Mouse (Mus musculus): Measurements from ENCODE around the gene Pilrb1. TPM values are rescaled to one million over a fixed set of nuclear protein-coding genes. Genes with fewer than 3 reads are reported as not detected.
"Not testable (repeated sequence)": the region's sequence is repeated elsewhere in the genome, so short reads cannot be mapped to it uniquely, and the experiment has no call there.

The Pilrb1 gene
- polyA plus RNA-seq, 1 experiment from 2014 or later = not detected

DNA sequence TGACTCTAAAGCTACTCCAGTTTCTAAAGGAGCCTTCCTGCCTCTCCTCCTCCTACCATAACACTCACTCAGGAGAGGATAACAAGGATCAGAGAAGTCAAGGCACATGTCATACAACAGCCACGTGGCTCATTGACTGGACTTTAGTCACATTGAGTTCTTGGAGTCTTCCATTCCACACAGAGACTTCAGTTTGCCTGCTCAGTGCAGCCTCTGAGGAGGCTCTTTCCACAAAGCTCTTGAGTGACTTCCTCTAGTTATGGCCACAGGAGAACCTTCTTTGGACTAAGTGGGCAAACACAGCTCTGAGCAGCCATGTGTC, 14.4 kb upstream of the Pilrb1 start:
- not testable (repeated sequence) for H3K9me3 ChIP-seq (ENCODE audit: control insufficient read depth, low read length); H3K4me2 ChIP-seq (ENCODE audit: low read length); H3K9ac ChIP-seq (ENCODE audit: low read depth, low read length); ATAC-seq; H3K27ac ChIP-seq (ENCODE audit: low read depth, low read length); H3K4me3 ChIP-seq (ENCODE audit: low read length); H3K4me1 ChIP-seq (ENCODE audit: control insufficient read depth, insufficient read depth, low read depth, low read length); H3K36me3 ChIP-seq (ENCODE audit: control insufficient read depth, insufficient read depth, low read length); H3K27me3 ChIP-seq (replicated peaks; ENCODE audit: control insufficient read depth, insufficient read depth, low read length)
- WGBS = 43% methylated on average over 1 of the region's 1 CpGs

DNA sequence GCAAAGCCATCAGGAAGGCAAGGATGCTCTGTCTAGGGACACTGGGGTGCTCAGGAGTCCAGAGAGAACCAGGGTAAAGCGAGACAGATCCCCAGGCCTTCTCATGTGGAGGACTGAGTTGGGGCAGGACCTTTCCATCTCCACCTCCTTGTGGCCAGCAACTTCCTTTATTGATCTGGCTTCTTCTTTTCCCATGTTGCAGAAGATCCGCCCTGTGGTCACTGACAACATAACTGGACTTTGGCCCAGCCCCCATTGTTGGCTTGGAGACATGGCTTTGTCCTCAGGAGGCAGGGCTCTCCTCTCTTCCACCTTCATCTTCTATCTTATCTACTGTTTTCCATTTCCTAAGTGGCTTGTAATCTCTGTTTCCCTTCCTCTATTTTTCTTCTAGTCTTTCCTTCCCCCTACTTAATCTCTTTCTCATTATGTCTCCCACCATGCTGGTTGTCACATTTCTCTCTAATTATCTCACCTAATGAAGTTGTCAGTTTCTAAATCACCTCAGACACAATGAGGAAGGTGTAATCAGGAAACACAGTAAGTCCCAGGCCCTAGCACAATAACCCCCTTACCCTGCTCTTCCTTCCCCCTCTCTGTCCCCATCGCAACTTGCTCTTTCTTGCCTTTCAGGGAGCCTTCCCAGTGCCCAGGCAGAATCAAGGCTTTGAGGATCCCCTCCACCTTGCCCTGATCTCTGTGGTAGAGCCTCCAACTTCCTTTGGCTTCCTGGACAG, 13.9 kb upstream of the Pilrb1 start, which contains the start of gene Pilrb2:
Pilrb2 (minus strand) TSS at position 172 of the 737 bp plus-strand sequence.
- not testable (repeated sequence) for H3K4me3 ChIP-seq (ENCODE audit: low read length); ATAC-seq
- WGBS = 85% methylated on average over 2 of the region's 3 CpGs

DNA sequence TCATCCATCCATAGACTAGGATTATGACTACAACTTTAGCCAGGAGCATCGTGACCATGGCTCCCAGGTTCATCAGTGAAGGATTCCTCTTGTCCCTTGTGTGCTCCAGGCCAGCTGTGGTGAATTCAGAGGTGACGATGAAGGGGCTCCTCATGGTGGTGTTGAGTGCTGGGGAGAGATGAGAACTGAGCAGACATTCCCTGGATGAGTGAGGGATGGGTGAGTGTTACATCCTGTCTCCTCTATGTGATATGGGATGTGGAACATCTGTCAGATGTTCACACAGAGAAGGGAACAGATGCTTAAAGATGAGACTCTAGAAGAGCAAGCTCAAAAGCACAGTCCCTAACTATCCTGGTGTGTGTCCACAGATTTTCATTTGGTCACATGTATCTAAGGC, 10.7 kb upstream of the Pilrb1 start:
- H3K4me1 ChIP-seq (ENCODE audit: control insufficient read depth, insufficient read depth, low read depth, low read length); H3K27me3 ChIP-seq (replicated peaks; ENCODE audit: control insufficient read depth, insufficient read depth, low read length); H3K36me3 ChIP-seq (ENCODE audit: control insufficient read depth, insufficient read depth, low read length); H3K9me3 ChIP-seq (ENCODE audit: control insufficient read depth, low read length); ATAC-seq; H3K27ac ChIP-seq (ENCODE audit: low read depth, low read length); H3K9ac ChIP-seq (ENCODE audit: low read depth, low read length); H3K4me2 ChIP-seq (ENCODE audit: low read length); H3K4me3 ChIP-seq (ENCODE audit: low read length): not testable (repeated sequence)
- 69% methylated on average over 2 of the region's 2 CpGs for WGBS

More for the DNA sequence above, 13.9 kb upstream of the Pilrb1 start, which contains the start of gene Pilrb2:
- not testable (repeated sequence) for H3K27me3 ChIP-seq (replicated peaks; ENCODE audit: control insufficient read depth, insufficient read depth, low read length); H3K9ac ChIP-seq (ENCODE audit: low read depth, low read length); H3K4me2 ChIP-seq (ENCODE audit: low read length); H3K4me1 ChIP-seq (ENCODE audit: control insufficient read depth, insufficient read depth, low read depth, low read length); H3K27ac ChIP-seq (ENCODE audit: low read depth, low read length); H3K9me3 ChIP-seq (ENCODE audit: control insufficient read depth, low read length); H3K36me3 ChIP-seq (ENCODE audit: control insufficient read depth, insufficient read depth, low read length)

DNA sequence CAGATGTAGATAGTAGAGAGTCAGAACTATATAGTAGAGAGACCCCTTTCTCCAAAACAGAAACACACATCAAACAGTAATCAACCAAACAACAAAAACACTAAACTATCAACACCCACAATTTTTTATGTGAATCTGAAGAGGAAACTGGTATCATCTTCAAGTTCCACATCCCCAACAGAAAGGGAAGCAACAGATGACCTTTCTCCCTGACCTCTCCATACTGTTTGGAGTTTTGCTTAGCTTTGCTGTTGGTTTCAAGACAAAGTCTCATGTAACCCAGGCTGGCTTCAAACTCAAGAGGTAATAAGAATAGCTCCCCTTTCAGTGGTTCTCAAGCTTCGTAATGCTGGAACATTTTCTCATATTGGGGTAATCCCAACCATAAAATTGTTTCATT, 6.1 kb upstream of the Pilrb1 start:
- not testable (repeated sequence) for H3K4me3 ChIP-seq (ENCODE audit: low read length); H3K27ac ChIP-seq (ENCODE audit: low read depth, low read length); H3K27me3 ChIP-seq (replicated peaks; ENCODE audit: control insufficient read depth, insufficient read depth, low read length); H3K9me3 ChIP-seq (ENCODE audit: control insufficient read depth, low read length); H3K9ac ChIP-seq (ENCODE audit: low read depth, low read length); H3K4me2 ChIP-seq (ENCODE audit: low read length); H3K36me3 ChIP-seq (ENCODE audit: control insufficient read depth, insufficient read depth, low read length); ATAC-seq; H3K4me1 ChIP-seq (ENCODE audit: control insufficient read depth, insufficient read depth, low read depth, low read length)
- 88% methylated on average over 1 of the region's 1 CpGs for WGBS

DNA sequence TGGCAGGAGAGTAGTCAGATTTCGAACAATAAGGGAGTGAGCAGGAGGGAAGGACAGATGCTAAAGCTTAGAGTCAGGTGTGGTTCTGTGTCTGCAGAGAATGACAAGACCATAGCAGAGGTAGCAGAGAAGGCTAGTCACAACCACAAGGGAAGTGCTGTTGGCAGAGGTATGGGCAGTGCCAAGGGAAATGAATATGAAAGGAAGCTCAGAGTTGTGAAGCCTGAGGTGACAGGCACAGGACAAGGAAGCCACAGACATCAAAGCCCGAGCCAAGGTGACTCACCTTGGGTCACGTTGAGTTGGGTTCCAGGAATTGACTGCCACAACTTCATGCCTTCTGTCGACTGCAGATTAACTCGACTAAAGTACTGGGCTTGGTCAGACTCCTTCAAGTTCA, 1.0 kb downstream of the Pilrb1 start:
- ATAC-seq; H3K4me2 ChIP-seq (ENCODE audit: low read length); H3K36me3 ChIP-seq (ENCODE audit: control insufficient read depth, insufficient read depth, low read length); H3K9ac ChIP-seq (ENCODE audit: low read depth, low read length); H3K4me1 ChIP-seq (ENCODE audit: control insufficient read depth, insufficient read depth, low read depth, low read length); H3K9me3 ChIP-seq (ENCODE audit: control insufficient read depth, low read length); H3K27ac ChIP-seq (ENCODE audit: low read depth, low read length); H3K4me3 ChIP-seq (ENCODE audit: low read length); H3K27me3 ChIP-seq (replicated peaks; ENCODE audit: control insufficient read depth, insufficient read depth, low read length): not testable (repeated sequence)
- WGBS = 84% methylated on average over 4 of the region's 5 CpGs

DNA sequence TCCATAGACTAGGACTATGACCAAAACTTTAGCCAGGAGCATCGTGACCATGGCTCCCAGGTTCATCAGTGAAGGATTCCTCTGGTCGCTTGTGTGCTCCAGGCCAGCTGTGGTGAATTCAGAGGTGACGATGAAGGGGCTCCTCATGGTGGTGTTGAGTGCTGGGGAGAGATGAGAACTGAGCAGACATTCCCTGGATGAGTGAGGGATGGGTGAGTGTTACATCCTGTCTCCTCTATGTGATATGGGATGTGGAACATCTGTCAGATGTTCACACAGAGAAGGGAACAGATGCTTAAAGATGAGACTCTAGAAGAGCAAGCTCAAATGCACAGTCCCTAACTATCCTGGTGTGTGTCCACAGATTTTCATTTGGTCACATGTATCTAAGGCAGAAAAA, 3.0 kb downstream of the Pilrb1 start:
- H3K36me3 ChIP-seq (ENCODE audit: control insufficient read depth, insufficient read depth, low read length); H3K27me3 ChIP-seq (replicated peaks; ENCODE audit: control insufficient read depth, insufficient read depth, low read length); H3K9ac ChIP-seq (ENCODE audit: low read depth, low read length); ATAC-seq; H3K27ac ChIP-seq (ENCODE audit: low read depth, low read length); H3K9me3 ChIP-seq (ENCODE audit: control insufficient read depth, low read length); H3K4me3 ChIP-seq (ENCODE audit: low read length); H3K4me1 ChIP-seq (ENCODE audit: control insufficient read depth, insufficient read depth, low read depth, low read length); H3K4me2 ChIP-seq (ENCODE audit: low read length): not testable (repeated sequence)
- 86% methylated on average over 3 of the region's 3 CpGs for WGBS

DNA sequence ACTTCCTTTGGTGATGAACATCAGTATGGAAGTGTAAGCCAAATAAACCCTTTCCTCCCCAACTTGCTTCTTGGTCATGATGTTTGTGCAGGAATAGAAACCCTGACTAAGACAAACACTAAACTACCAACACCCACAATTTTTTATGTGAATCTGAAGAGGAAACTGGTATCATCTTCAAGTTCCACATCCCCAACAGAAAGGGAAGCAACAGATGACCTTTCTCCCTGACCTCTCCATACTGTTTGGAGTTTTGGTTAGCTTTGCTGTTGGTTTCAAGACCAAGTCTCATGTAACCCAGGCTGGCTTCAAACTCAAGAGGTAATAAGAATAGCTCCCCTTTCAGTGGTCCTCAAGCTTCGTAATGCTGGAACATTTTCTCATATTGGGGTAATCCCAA, 7.6 kb downstream of the Pilrb1 start:
- H3K9me3 ChIP-seq (ENCODE audit: control insufficient read depth, low read length); H3K4me1 ChIP-seq (ENCODE audit: control insufficient read depth, insufficient read depth, low read depth, low read length); H3K27me3 ChIP-seq (replicated peaks; ENCODE audit: control insufficient read depth, insufficient read depth, low read length); H3K4me2 ChIP-seq (ENCODE audit: low read length); H3K9ac ChIP-seq (ENCODE audit: low read depth, low read length); H3K4me3 ChIP-seq (ENCODE audit: low read length); H3K36me3 ChIP-seq (ENCODE audit: control insufficient read depth, insufficient read depth, low read length); H3K27ac ChIP-seq (ENCODE audit: low read depth, low read length); ATAC-seq: not testable (repeated sequence)
- WGBS = 92% methylated on average over 1 of the region's 1 CpGs

DNA sequence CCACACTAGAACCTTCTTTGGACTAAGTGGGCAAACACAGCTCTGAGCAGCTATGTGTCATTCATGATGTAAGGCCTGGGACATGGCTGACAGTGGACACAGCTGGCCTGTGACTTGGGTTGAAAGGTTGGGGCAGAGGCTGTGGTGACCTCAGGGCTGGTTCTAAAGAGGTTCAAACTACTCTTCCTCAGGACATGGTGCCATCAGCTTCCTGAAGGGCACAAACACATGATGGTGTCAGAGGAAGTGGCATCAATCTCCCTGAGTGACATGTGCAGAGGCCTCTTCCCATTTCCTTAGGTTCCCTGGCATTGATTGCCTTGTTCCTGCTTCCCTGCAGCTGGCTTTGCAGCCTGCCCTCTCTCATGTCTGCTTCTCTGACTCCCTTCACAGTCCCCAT, 20.8 kb downstream of the Pilrb1 start:
- H3K27ac ChIP-seq (ENCODE audit: low read depth, low read length); H3K4me3 ChIP-seq (ENCODE audit: low read length); H3K27me3 ChIP-seq (replicated peaks; ENCODE audit: control insufficient read depth, insufficient read depth, low read length); H3K36me3 ChIP-seq (ENCODE audit: control insufficient read depth, insufficient read depth, low read length); H3K9me3 ChIP-seq (ENCODE audit: control insufficient read depth, low read length); H3K4me1 ChIP-seq (ENCODE audit: control insufficient read depth, insufficient read depth, low read depth, low read length); H3K4me2 ChIP-seq (ENCODE audit: low read length); H3K9ac ChIP-seq (ENCODE audit: low read depth, low read length); ATAC-seq: not testable (repeated sequence)

DNA sequence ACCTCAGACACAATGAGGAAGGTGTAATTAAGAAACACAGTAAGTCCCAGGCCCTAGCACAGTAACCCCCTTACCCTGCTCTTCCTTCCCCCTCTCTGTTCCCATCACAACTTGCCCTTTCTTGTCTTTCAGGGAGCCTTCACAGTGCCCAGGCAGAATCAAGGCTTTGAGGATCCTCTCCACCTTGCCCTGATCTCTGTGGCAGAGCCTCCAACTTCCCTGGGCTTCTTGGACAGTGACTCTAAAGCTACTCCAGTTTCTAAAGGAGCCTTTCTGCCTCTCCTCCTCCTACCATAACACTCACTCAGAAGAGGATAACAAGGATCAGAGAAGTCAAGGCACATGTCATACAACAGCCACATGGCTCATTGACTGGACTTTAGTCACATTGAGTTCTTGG, 21.3 kb downstream of the Pilrb1 start:
- Histone ChIP-seq H3K27me3 (replicated peaks; ENCODE audit: control insufficient read depth, insufficient read depth, low read length) (no peaks in the 10 kb centered on the region), H3K4me3 (ENCODE audit: low read length) (no peak overlapping the region), H3K27ac (ENCODE audit: low read depth, low read length) (no peak overlapping the region), H3K4me1 (ENCODE audit: control insufficient read depth, insufficient read depth, low read depth, low read length) (no peaks in the 10 kb centered on the region), H3K36me3 (ENCODE audit: control insufficient read depth, insufficient read depth, low read length) (no peaks in the 10 kb centered on the region), H3K9ac (ENCODE audit: low read depth, low read length) (no peak overlapping the region), H3K9me3 (ENCODE audit: control insufficient read depth, low read length) (no peaks in the 10 kb centered on the region), H3K4me2 (ENCODE audit: low read length) (no peak overlapping the region)
- no peak for ATAC-seq
